Mouse (Mus musculus) layer of hippocampus, adult 9-11 months (tissue): ENCODE results near the gene Nudt9.

ENCODE experiments used
- DNase-seq: peaks from one replicate; pipeline ENCODE4 v3.0.0; 2022

The Nudt9 gene

GRCm38 (mm10) chr5:104039154-104039932 is 6.8 kb upstream of the Nudt9 start:
- DNase-seq, result peak; percentile 42

- DNase-seq, result no peak
Measured at GRCm38 (mm10) chr5:104042906-104043305, 3.2 kb upstream of the Nudt9 start.

- DNase-seq, result no peak
Measured at GRCm38 (mm10) chr5:104043704-104044103, 2.4 kb upstream of the Nudt9 start.

DNA sequence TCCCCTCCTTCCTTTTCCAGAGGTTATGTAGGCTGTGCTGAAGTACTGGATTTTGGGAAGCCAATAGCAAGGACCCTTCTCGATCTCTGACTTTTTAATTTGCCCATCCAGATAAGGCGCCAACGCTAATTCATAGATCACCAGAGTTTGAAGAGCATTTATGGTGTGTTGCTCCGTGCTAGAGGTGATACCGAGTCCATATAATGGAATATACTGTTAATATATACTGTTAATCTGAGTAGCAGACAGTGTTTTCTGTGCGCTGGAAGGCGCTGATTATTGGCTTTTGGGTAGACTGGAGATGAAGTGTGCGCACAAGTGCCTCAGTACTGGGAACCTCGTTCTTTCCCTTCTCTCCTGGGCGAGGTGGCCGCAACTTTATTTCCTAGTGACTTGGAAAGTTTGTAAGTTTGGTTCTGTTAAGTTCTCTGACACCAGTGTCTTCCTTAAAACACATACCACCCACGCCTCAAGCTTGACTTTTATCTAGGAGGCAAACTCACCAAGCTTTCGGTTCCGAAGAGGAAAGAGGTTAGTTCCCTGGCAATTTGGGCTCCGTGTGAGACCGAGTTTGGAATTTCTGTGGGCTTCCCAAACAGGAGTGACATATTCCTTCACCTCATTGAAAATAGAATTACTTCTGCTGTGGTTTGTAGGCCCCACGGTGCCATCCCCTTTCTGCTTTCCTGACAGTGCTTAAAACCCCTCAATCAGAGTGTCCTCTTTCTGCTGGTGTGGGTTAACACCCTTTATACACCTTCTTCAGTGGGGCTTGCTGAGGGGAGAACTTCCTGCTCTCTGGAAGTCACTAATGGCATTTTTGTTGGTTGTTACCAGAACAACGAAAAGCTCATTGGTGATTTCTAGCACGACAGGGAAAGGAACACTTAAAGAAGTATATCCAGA is 1.3 kb downstream of the Nudt9 start:
- DNase-seq, result no peak

GRCm38 (mm10) chr5:104048139-104048538 is 2.0 kb downstream of the Nudt9 start:
- DNase-seq, result no peak

DNA sequence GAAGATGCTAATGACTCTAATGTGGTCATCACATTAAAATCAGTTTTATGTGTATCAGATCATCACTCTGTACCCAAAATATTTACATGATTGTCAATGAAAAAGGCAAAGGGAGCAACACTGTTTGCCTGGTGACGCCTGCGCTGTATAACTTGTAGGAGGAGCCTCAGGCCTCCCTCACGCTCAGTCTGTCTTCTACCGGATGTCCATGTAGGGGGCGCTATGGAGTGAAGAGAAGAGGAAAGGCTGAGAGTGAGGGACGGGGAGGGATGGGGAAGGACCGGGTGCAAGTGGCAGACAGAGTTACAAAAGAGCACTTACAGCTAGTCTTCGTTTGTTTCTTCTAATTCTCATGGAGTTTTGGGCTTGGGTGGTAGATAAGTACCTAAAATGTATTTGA is 6.8 kb downstream of the Nudt9 start:
- no peak for DNase-seq

- DNase-seq, result no peak
Measured at GRCm38 (mm10) chr5:104054938-104055337, 8.8 kb downstream of the Nudt9 start.

GRCm38 (mm10) chr5:104055816-104056215 is 9.7 kb downstream of the Nudt9 start:
- no peak for DNase-seq

- DNase-seq, result no peak
Measured at GRCm38 (mm10) chr5:104056295-104056694, 10.2 kb downstream of the Nudt9 start.

- DNase-seq, result no peak
Measured at GRCm38 (mm10) chr5:104058021-104058420, 11.9 kb downstream of the Nudt9 start.

GRCm38 (mm10) chr5:104059628-104060027 is 13.5 kb downstream of the Nudt9 start:
- no peak for DNase-seq

DNA sequence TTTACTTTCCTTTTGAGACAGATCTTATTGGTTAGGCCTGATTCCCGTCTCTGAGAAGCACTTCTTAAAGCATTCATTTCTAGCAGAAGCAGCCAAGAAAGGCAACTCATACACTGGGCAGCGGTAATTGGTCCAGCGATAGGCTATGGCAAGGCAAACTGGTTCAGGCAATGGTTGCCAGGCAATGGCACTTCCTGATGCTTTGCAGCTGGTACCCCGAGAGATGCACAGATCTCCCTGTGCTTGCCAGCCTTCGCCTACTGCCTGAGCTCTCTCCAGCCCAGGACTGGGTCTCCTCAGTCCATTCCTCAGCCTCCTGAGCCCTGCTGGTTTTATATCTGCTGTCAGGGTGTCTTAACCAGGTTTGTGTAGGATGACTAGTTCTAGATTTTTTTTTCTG is 14.3 kb downstream of the Nudt9 start:
- DNase-seq, result no peak

- DNase-seq, result no peak
Measured at GRCm38 (mm10) chr5:104061936-104062772, 16.0 kb downstream of the Nudt9 start.

- DNase-seq, result no peak
Measured at GRCm38 (mm10) chr5:104062773-104063551, 16.9 kb downstream of the Nudt9 start.

GRCm38 (mm10) chr5:104068751-104069150 is 22.6 kb downstream of the Nudt9 start:
- no peak for DNase-seq

DNA sequence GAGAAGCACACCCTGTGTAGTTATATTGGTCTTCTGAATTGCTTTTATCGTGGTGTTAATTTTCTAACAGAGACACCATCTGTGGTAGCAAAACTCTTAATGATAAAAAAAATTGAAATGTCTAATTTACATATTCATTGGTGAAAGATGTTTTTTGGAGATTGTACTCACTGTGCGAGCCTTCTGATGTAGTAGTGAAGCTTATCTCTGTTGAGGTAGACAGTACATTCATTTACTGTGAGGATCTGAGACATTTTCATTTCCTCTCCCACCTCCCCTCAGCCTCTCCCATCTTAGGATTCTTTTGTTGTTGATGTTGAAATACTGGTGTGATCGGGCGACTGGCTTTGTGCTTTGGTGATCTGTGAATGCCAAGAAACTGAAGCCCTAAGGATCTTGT is 24.9 kb downstream of the Nudt9 start:
- DNase-seq, result no peak

GRCm38 (mm10) chr5:104072272-104072886 is 26.3 kb downstream of the Nudt9 start:
- DNase-seq, result no peak

DNA sequence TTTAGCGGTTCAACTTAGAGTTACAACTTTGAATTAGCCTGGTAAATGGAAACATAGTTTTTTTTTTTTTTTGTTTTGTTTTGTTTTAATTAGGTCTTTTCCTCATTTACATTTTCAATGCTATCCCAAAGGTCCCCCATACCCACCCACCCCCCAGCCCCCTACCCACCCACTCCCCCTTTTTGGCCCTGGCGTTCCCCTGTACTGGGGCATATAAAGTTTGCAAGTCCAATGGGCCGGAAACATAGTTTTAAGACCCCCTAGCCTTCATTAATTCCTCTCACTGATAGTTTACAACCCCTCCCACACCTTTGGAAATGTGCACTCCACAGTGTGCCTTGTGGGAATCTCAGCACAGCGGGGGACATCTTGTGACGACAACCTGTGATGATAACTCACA is 27.5 kb downstream of the Nudt9 start:
- DNase-seq, result no peak

DNA sequence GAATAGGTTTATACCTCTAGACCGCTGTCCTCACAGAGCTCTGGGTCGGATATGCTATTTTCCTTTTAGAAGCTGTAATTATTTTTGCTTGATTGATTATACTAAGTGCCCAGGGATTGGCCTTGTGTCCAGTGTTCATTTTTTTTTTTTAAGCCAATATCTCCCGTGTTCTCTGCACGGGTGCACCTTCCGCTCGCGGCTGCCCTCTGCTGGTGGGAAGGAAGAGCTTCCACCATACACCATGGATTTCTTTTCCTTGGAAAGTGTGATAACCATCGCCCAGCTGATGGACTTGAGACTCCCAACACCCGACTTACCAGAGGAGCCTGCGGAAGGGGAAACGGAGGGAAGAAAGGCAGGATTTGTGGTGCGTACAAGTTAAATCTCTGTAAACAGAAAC is 28.3 kb downstream of the Nudt9 start:
- DNase-seq, result no peak

DNA sequence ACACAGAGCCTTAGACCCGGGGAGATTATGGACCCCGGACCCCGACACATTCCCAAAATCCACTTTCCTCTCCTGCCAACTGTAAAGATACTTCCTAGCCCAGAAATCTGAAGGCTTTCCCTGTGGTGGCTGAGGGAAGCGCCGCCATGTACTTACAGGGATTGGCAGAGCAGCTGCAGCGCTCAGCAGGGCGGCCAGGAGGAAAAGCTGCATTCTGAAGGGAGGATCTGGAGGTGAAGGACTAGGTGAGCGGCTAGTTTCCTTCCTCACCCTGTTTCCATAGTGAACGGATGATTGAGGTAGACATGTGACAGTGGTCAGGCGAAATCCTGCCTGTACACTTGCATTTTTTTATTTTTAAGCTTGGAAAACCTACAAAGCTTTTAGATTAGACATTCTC is 30.3 kb downstream of the Nudt9 start:
- no peak for DNase-seq

GRCm38 (mm10) chr5:104077508-104077907 is 31.4 kb downstream of the Nudt9 start, which contains the start of gene Gm17660:
Gene Gm17660 (minus strand): TSS chr5:104077608.
- no peak for DNase-seq

GRCm38 (mm10) chr5:104080736-104081135 is 34.6 kb downstream of the Nudt9 start:
- DNase-seq, result no peak
